Mouse (Mus musculus): ENCODE data around the gene Psmb11.

GRCm38 (mm10) chr14:54578063-54578462 lies 43.2 kb upstream of the Psmb11 start:
- TF ChIP-seq CTCF (IDR thresholded peaks at IDR 0.05; ENCODE audit: borderline replicate concordance, control insufficient read depth, extremely low read depth, insufficient read depth, low read length, poor library complexity) (no peak), POLR2A (IDR thresholded peaks at IDR 0.05; ENCODE audit: control insufficient read depth, extremely low read depth, insufficient read depth, low read length, poor library complexity) (no peak)
